Mouse (Mus musculus): ENCODE results near the gene Olfr896-ps1. TPM values are rescaled to one million over a fixed set of nuclear protein-coding genes. Genes with fewer than 3 reads are reported as not detected.

The Olfr896-ps1 gene
- polyA plus RNA-seq (2014; fragmentation: Illumina TruSeq; extraction: RNeasy Lipid Tissue Mini Kit (QIAGEN cat#74804); ENCODE audit: low read depth, low replicate concordance): not detected

GRCm38 (mm10) chr9:38290807-38291206 lies at the start of gene Olfr896-ps1:
TSS of gene Olfr896-ps1 (plus strand) at chr9:38291107.

GRCm38 (mm10) chr9:38252474-38252873 lies 38.4 kb upstream of the Olfr896-ps1 start, which contains the start of gene Olfr143:
TSS of gene Olfr143 (plus strand) at chr9:38252774.

DNA sequence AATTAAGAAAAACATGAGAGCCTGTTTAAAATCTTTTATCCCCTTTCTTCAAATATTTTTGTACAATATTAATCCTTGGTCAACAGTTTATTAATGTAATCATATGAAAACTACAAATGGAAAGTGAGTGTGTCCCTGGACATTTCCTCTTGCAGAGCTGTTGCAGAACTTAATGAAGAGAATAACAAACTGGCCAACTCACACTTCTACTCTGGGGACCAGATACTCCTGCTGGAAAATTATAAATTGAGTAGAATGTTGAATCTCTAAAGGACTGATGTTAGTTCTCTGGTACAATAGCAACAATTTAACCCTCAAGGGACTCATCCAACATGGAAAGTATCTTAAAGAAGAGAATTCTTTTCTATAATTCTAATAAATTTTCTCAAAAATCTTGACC lies 23.4 kb upstream of the Olfr896-ps1 start, which contains the start of gene Olfr895:
Olfr895 (plus strand) TSS at position 301 of the 400 bp plus-strand sequence.

DNA sequence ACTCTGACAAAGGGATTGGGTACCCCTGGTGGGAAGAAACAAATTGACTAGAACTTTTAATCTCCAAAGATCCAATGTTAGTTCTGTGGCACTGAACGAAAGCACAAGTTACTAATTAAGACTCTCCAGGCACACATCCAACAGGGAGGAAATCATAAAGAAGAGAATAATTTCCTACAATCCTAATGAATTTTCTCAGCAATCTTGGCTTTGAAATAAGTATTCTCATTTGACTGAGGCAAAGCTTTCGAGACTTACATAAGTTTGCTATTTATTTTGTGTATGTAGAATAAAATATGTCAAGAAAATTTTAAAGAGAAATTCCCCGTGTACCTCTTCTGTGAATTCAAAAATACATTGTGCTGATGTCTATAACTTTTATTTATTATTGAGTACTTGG lies 37.9 kb downstream of the Olfr896-ps1 start, which contains the start of gene Olfr25:
Olfr25 (plus strand) TSS at position 301 of the 400 bp plus-strand sequence.

Other genes starting within 250 kb of the Olfr896-ps1 start
- gene Olfr884, start 244.6 kb upstream of the Olfr896-ps1 start, polyA plus RNA-seq (2014; fragmentation: Illumina TruSeq; extraction: RNeasy Lipid Tissue Mini Kit (QIAGEN cat#74804); ENCODE audit: low read depth, low replicate concordance): not detected
- not detected for gene Olfr885, start 229.8 kb upstream of the Olfr896-ps1 start, polyA plus RNA-seq (2014; fragmentation: Illumina TruSeq; extraction: RNeasy Lipid Tissue Mini Kit (QIAGEN cat#74804); ENCODE audit: low read depth, low replicate concordance)
- gene Olfr887, start 207.0 kb upstream of the Olfr896-ps1 start, polyA plus RNA-seq (2014; fragmentation: Illumina TruSeq; extraction: RNeasy Lipid Tissue Mini Kit (QIAGEN cat#74804); ENCODE audit: low read depth, low replicate concordance): not detected
- not detected for gene Olfr888, start 183.0 kb upstream of the Olfr896-ps1 start, polyA plus RNA-seq (2014; fragmentation: Illumina TruSeq; extraction: RNeasy Lipid Tissue Mini Kit (QIAGEN cat#74804); ENCODE audit: low read depth, low replicate concordance)
- not detected for gene Olfr889, start 175.9 kb upstream of the Olfr896-ps1 start, polyA plus RNA-seq (2014; fragmentation: Illumina TruSeq; extraction: RNeasy Lipid Tissue Mini Kit (QIAGEN cat#74804); ENCODE audit: low read depth, low replicate concordance)
- gene Olfr890, start 148.6 kb upstream of the Olfr896-ps1 start, polyA plus RNA-seq (2014; fragmentation: Illumina TruSeq; extraction: RNeasy Lipid Tissue Mini Kit (QIAGEN cat#74804); ENCODE audit: low read depth, low replicate concordance): not detected
- gene Olfr891, start 110.3 kb upstream of the Olfr896-ps1 start, polyA plus RNA-seq (2014; fragmentation: Illumina TruSeq; extraction: RNeasy Lipid Tissue Mini Kit (QIAGEN cat#74804); ENCODE audit: low read depth, low replicate concordance): not detected
- gene Olfr893, start 82.7 kb upstream of the Olfr896-ps1 start, polyA plus RNA-seq (2014; fragmentation: Illumina TruSeq; extraction: RNeasy Lipid Tissue Mini Kit (QIAGEN cat#74804); ENCODE audit: low read depth, low replicate concordance): not detected
- not detected for gene Olfr894, start 73.1 kb upstream of the Olfr896-ps1 start, polyA plus RNA-seq (2014; fragmentation: Illumina TruSeq; extraction: RNeasy Lipid Tissue Mini Kit (QIAGEN cat#74804); ENCODE audit: low read depth, low replicate concordance)
- not detected for gene Olfr143, start 38.3 kb upstream of the Olfr896-ps1 start, polyA plus RNA-seq (2014; fragmentation: Illumina TruSeq; extraction: RNeasy Lipid Tissue Mini Kit (QIAGEN cat#74804); ENCODE audit: low read depth, low replicate concordance)
- gene Olfr895, start 23.3 kb upstream of the Olfr896-ps1 start, polyA plus RNA-seq (2014; fragmentation: Illumina TruSeq; extraction: RNeasy Lipid Tissue Mini Kit (QIAGEN cat#74804); ENCODE audit: low read depth, low replicate concordance): not detected
- not detected for gene Olfr25, start 38.0 kb downstream of the Olfr896-ps1 start, polyA plus RNA-seq (2014; fragmentation: Illumina TruSeq; extraction: RNeasy Lipid Tissue Mini Kit (QIAGEN cat#74804); ENCODE audit: low read depth, low replicate concordance)
- not detected for gene Olfr898, start 57.3 kb downstream of the Olfr896-ps1 start, polyA plus RNA-seq (2014; fragmentation: Illumina TruSeq; extraction: RNeasy Lipid Tissue Mini Kit (QIAGEN cat#74804); ENCODE audit: low read depth, low replicate concordance)
- not detected for gene Olfr250, start 75.8 kb downstream of the Olfr896-ps1 start, polyA plus RNA-seq (2014; fragmentation: Illumina TruSeq; extraction: RNeasy Lipid Tissue Mini Kit (QIAGEN cat#74804); ENCODE audit: low read depth, low replicate concordance)
- gene Olfr251, start 86.0 kb downstream of the Olfr896-ps1 start, polyA plus RNA-seq (2014; fragmentation: Illumina TruSeq; extraction: RNeasy Lipid Tissue Mini Kit (QIAGEN cat#74804); ENCODE audit: low read depth, low replicate concordance): not detected
- gene Olfr147, start 110.6 kb downstream of the Olfr896-ps1 start, polyA plus RNA-seq (2014; fragmentation: Illumina TruSeq; extraction: RNeasy Lipid Tissue Mini Kit (QIAGEN cat#74804); ENCODE audit: low read depth, low replicate concordance): not detected
- gene Olfr901, start 138.3 kb downstream of the Olfr896-ps1 start, polyA plus RNA-seq (2014; fragmentation: Illumina TruSeq; extraction: RNeasy Lipid Tissue Mini Kit (QIAGEN cat#74804); ENCODE audit: low read depth, low replicate concordance): not detected
- gene Olfr902, start 156.5 kb downstream of the Olfr896-ps1 start, polyA plus RNA-seq (2014; fragmentation: Illumina TruSeq; extraction: RNeasy Lipid Tissue Mini Kit (QIAGEN cat#74804); ENCODE audit: low read depth, low replicate concordance): not detected
- gene Olfr904, start 172.0 kb downstream of the Olfr896-ps1 start, polyA plus RNA-seq (2014; fragmentation: Illumina TruSeq; extraction: RNeasy Lipid Tissue Mini Kit (QIAGEN cat#74804); ENCODE audit: low read depth, low replicate concordance): not detected
- gene Olfr905, start 180.0 kb downstream of the Olfr896-ps1 start, polyA plus RNA-seq (2014; fragmentation: Illumina TruSeq; extraction: RNeasy Lipid Tissue Mini Kit (QIAGEN cat#74804); ENCODE audit: low read depth, low replicate concordance): not detected
- gene Olfr906, start 196.0 kb downstream of the Olfr896-ps1 start, polyA plus RNA-seq (2014; fragmentation: Illumina TruSeq; extraction: RNeasy Lipid Tissue Mini Kit (QIAGEN cat#74804); ENCODE audit: low read depth, low replicate concordance): not detected
- not detected for gene Olfr907, start 204.7 kb downstream of the Olfr896-ps1 start, polyA plus RNA-seq (2014; fragmentation: Illumina TruSeq; extraction: RNeasy Lipid Tissue Mini Kit (QIAGEN cat#74804); ENCODE audit: low read depth, low replicate concordance)
- not detected for gene Olfr911-ps1, start 230.5 kb downstream of the Olfr896-ps1 start, polyA plus RNA-seq (2014; fragmentation: Illumina TruSeq; extraction: RNeasy Lipid Tissue Mini Kit (QIAGEN cat#74804); ENCODE audit: low read depth, low replicate concordance)
- gene Olfr910, start 246.7 kb downstream of the Olfr896-ps1 start, polyA plus RNA-seq (2014; fragmentation: Illumina TruSeq; extraction: RNeasy Lipid Tissue Mini Kit (QIAGEN cat#74804); ENCODE audit: low read depth, low replicate concordance): not detected